Mouse (Mus musculus): Measurements from ENCODE around the gene Zfp106.

The Zfp106 gene

GRCm38 (mm10) chr2:120556868-120557267 lies 6.8 kb downstream of the Zfp106 start:
- DNase-seq (ENCODE audit: low spot score in 2 of 2): no peak

- DNase-seq (ENCODE audit: low spot score in 2 of 2): no peak
Measured at GRCm38 (mm10) chr2:120544732-120545131, 18.9 kb downstream of the Zfp106 start.

GRCm38 (mm10) chr2:120539778-120540208 lies 23.9 kb downstream of the Zfp106 start:
- DNase-seq (ENCODE audit: low spot score in 2 of 2): peak; percentile 69 to 73

- DNase-seq (ENCODE audit: low spot score in 2 of 2): no peak
Measured at GRCm38 (mm10) chr2:120539333-120539732, 24.3 kb downstream of the Zfp106 start.

- DNase-seq (ENCODE audit: low spot score in 2 of 2): no peak
Measured at GRCm38 (mm10) chr2:120531223-120531622, 32.4 kb downstream of the Zfp106 start.

- DNase-seq (ENCODE audit: low spot score in 2 of 2): no peak
Measured at GRCm38 (mm10) chr2:120529531-120529930, 34.1 kb downstream of the Zfp106 start.

GRCm38 (mm10) chr2:120526771-120527170 lies 36.9 kb downstream of the Zfp106 start:
- DNase-seq (ENCODE audit: low spot score in 2 of 2): no peak

- DNase-seq (ENCODE audit: low spot score in 2 of 2): no peak
Measured at GRCm38 (mm10) chr2:120518547-120519210, 45.0 kb downstream of the Zfp106 start.

GRCm38 (mm10) chr2:120514181-120514580 lies 49.5 kb downstream of the Zfp106 start:
- DNase-seq (ENCODE audit: low spot score in 2 of 2): no peak

- no peak for DNase-seq (ENCODE audit: low spot score in 2 of 2)
Measured at GRCm38 (mm10) chr2:120503992-120504391, 59.7 kb downstream of the Zfp106 start.

GRCm38 (mm10) chr2:120503094-120503493 lies 60.5 kb downstream of the Zfp106 start:
- DNase-seq (ENCODE audit: low spot score in 2 of 2): no peak

- no peak for DNase-seq (ENCODE audit: low spot score in 2 of 2)
Measured at GRCm38 (mm10) chr2:120502605-120502990, 61.0 kb downstream of the Zfp106 start.

GRCm38 (mm10) chr2:120501931-120502604 lies 61.6 kb downstream of the Zfp106 start:
- no peak for DNase-seq (ENCODE audit: low spot score in 2 of 2)

GRCm38 (mm10) chr2:120501136-120501918 lies 62.3 kb downstream of the Zfp106 start:
- no peak for DNase-seq (ENCODE audit: low spot score in 2 of 2)

GRCm38 (mm10) chr2:120499971-120500471 lies 63.6 kb downstream of the Zfp106 start:
- no peak for DNase-seq (ENCODE audit: low spot score in 2 of 2)

- peak in 1 of 2 experiments; percentile 27 for DNase-seq (ENCODE audit: low spot score in 2 of 2)
Measured at GRCm38 (mm10) chr2:120496511-120496910, 67.1 kb downstream of the Zfp106 start.

GRCm38 (mm10) chr2:120493254-120493653 lies 70.4 kb downstream of the Zfp106 start:
- DNase-seq (ENCODE audit: low spot score in 2 of 2): no peak

GRCm38 (mm10) chr2:120484241-120484640 lies 79.4 kb downstream of the Zfp106 start:
- DNase-seq (ENCODE audit: low spot score in 2 of 2): no peak

- DNase-seq (ENCODE audit: low spot score in 2 of 2): no peak
Measured at GRCm38 (mm10) chr2:120482506-120483389, 80.9 kb downstream of the Zfp106 start.

- DNase-seq (ENCODE audit: low spot score in 2 of 2): no peak
Measured at GRCm38 (mm10) chr2:120481921-120482320, 81.7 kb downstream of the Zfp106 start.

- DNase-seq (ENCODE audit: low spot score in 2 of 2): peak; percentile 72 to 79
Measured at GRCm38 (mm10) chr2:120478600-120478999, 85.0 kb downstream of the Zfp106 start.

Data from right cerebral cortex, adult 2 months (tissue).